Mouse (Mus musculus) liver, embryonic 16.5 days (tissue): ENCODE measurements around the gene Nxph3. TPM values are rescaled to one million over a fixed set of nuclear protein-coding genes. Genes with fewer than 3 reads are reported as not detected.

Source experiments
- ATAC-seq: fragments of 200-750 bp; cut with Nextera tagmentation; 2 replicates; pipeline ENCODE4 v1.8.0; 2017; ENCODE audit warnings: low read depth, mild to moderate bottlenecking, moderate number of reproducible peaks, moderate library complexity
- H3K27ac ChIP-seq: fragments of 300-500 bp; sonication (generic); 2 replicates; pipeline ENCODE4 v1.5.1; 2014; ENCODE audit warnings: mild to moderate bottlenecking, low read length
- H3K27me3 ChIP-seq: fragments of 300-500 bp; sonication (generic); 2 replicates; pipeline ENCODE4 v1.6.1; 2014; ENCODE audit warnings: low read depth, low read length, mixed read lengths; ENCODE audit not compliant: control insufficient read depth, insufficient read depth
- H3K36me3 ChIP-seq: fragments of 300-500 bp; sonication (generic); 2 replicates; pipeline ENCODE4 v1.6.1; 2014; ENCODE audit warnings: mild to moderate bottlenecking; ENCODE audit not compliant: control insufficient read depth, insufficient read depth
- H3K4me1 ChIP-seq: fragments of 300-500 bp; sonication (generic); 2 replicates; pipeline ENCODE4 v1.6.1; 2014; ENCODE audit warnings: low read depth, low read length, mixed read lengths; ENCODE audit not compliant: control insufficient read depth
- H3K4me2 ChIP-seq: fragments of 300-500 bp; sonication (generic); 2 replicates; pipeline ENCODE4 v1.6.1; 2014; ENCODE audit warnings: low read depth, low read length, mixed read lengths
- H3K4me3 ChIP-seq: fragments of 300-500 bp; sonication (generic); 2 replicates; pipeline ENCODE4 v1.5.1; 2014; ENCODE audit warnings: low read depth, mild to moderate bottlenecking, low read length
- H3K9ac ChIP-seq: fragments of 300-500 bp; sonication (generic); 2 replicates; pipeline ENCODE4 v1.6.1; 2014; ENCODE audit warnings: low read depth, low read length
- H3K9me3 ChIP-seq: fragments of 300-500 bp; sonication (generic); replicated peaks from 2 replicates; pipeline ENCODE4 v1.6.1; 2016; ENCODE audit warnings: low read length; ENCODE audit not compliant: control insufficient read depth
- WGBS: fragments of 180-500 bp; shearing (Covaris S2); extraction: QIAGEN DNeasy Blood & Tissue Kit; methylation state at CpG from one replicate; pipeline ENCODE4 v1.1.7; 2014; ENCODE audit not compliant: insufficient replicate concordance; 5-methylcytosine and 5-hydroxymethylcytosine counted together
- polyA plus RNA-seq: library from polyadenylated mRNA; unstranded; fragments of >200 nt; fragmentation: Nextera tagmentation; extraction: Ambion mirVana; gene quantifications from 2 replicates; pipeline ENCODE4 v1.2.1, GENCODE M21; 2015

The Nxph3 gene
- polyA plus RNA-seq, 1 experiment from 2014 or later = not detected

DNA sequence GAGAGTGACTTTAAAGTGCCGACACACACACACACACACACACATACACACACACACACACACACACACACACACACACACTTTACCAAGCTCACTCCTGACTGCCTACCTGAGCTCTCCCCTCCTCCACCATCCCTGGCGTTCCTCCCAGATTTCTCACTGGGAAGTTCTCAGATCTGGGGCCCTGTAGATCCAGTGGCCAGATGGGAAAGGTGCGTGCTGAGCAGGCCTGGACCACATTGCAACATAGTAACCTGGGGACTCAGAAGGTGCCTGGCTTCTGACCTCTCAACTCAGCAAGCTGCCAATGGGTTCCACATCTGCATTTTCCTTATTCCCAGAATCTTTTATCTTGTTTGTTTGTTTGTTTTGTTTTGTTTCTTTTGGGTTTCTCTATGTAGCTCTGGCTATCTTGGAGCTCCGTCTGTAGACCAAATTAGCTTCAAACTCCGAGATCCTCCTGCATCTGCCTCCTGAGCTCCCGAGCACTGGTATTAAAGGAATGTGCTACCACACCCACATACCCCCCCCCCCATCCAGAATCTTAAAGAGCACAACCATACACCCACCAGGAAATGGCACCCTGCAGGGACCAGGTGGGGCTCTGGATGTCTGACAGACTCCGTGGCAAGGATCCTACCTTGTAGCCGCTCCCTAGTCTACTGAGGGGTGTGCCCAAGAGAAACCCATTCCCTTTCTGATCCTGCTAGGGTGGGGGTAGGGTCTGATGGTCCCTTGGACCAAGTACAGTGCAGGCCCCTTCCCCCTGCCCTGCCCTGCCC, 30.4 kb upstream of the Nxph3 start:
- WGBS = 72% methylated on average over 8 of the region's 8 CpGs
- no peak overlapping the region for H3K27ac ChIP-seq
- no peak for ATAC-seq
- no peak overlapping the region for H3K9ac ChIP-seq
- no peak overlapping the region for H3K4me2 ChIP-seq
- H3K36me3 ChIP-seq = no peaks in the 10 kb centered on the region
- H3K9me3 ChIP-seq = no peaks in the 10 kb centered on the region
- no peaks in the 10 kb centered on the region; the same call in none of the 2 replicates for H3K27me3 ChIP-seq
- no peak overlapping the region for H3K4me3 ChIP-seq
- no peaks in the 10 kb centered on the region for H3K4me1 ChIP-seq

DNA sequence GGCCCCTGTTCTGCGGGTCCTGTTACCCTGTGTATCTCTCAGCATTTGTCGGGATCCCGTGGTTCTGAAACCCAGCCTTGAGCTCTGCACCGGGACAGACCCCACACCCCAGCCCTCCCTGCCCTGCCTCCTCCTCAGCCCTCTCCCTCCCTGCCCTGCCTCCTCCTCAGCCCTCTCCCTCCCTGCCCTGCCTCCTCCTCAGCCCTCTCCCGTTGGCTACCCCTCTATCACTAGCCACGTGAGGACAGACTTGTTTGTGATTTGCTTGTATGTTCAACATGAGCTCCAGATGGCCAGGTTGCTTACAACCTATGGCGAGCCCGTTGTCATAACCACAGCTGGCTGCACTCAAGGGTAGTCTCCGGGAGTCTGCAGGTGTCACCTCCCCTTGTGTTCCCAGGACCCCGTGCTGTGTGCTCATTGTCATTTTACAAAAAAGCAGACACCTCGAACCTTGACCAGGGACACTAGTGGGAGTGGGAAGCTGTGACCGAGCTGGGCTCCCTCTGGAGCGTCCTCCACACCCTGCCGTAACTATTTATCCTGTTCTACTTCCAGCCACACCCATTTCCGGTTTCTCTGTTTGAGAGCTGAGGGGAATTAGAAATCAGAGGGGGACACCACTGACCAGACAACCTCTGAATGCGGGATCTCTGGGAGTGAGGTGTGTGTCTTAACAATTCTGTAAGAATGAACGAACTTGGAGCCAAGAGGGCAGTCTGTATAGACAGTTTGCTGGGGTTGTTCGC, 26.4 kb upstream of the Nxph3 start:
- Histone ChIP-seq H3K4me1 (no peaks in the 10 kb centered on the region), H3K4me3 (no peak overlapping the region), H3K27me3 (no peaks in the 10 kb centered on the region; the same call in none of the 2 replicates), H3K4me2 (no peak overlapping the region), H3K36me3 (no peaks in the 10 kb centered on the region), H3K9me3 (no peaks in the 10 kb centered on the region), H3K27ac (no peak overlapping the region), H3K9ac (no peak overlapping the region)
- WGBS = 28% methylated on average over 18 of the region's 18 CpGs
- ATAC-seq = no peak

DNA sequence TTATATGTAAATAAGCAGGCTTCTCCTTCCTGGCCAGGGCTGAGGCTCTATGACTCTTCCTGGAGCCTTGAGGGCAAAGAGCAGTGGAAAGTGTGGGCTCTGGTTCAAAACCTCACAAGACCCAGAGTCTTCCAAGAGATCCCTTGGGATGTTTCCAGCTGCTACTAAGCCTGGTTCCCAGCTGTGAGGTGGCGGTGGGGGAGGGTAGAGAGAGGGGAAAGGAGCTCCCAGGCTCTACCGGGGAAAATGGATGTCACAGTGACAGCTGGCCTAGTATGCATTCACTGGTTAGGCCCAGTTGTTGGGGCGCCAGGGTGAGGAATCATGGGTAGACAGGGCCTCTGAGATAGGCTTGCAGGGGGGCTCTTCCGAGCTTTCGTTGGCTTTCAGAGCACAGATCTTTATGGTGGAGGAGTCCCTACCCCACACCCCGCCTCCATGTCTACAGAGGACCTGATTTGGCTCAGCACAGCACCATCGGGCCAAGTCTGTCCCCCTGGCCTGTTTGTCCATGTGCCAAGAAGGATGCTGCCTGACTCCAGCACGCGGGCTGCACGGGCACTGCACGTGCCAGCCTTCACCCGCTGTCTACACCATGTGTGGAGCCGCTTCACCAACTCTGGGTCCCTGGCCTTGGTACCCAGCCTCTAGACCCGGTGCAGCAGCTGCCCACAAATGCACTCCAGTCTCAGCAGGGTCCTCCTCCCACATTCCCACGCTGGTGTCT, 24.2 kb upstream of the Nxph3 start:
- Histone ChIP-seq H3K9ac (no peak overlapping the region), H3K27me3 (no peaks in the 10 kb centered on the region; the same call in none of the 2 replicates), H3K4me3 (no peak overlapping the region), H3K9me3 (no peaks in the 10 kb centered on the region), H3K4me2 (no peak overlapping the region), H3K4me1 (no peaks in the 10 kb centered on the region), H3K27ac (no peak overlapping the region), H3K36me3 (no peaks in the 10 kb centered on the region)
- ATAC-seq = no peak
- WGBS = 63% methylated on average over 15 of the region's 15 CpGs

DNA sequence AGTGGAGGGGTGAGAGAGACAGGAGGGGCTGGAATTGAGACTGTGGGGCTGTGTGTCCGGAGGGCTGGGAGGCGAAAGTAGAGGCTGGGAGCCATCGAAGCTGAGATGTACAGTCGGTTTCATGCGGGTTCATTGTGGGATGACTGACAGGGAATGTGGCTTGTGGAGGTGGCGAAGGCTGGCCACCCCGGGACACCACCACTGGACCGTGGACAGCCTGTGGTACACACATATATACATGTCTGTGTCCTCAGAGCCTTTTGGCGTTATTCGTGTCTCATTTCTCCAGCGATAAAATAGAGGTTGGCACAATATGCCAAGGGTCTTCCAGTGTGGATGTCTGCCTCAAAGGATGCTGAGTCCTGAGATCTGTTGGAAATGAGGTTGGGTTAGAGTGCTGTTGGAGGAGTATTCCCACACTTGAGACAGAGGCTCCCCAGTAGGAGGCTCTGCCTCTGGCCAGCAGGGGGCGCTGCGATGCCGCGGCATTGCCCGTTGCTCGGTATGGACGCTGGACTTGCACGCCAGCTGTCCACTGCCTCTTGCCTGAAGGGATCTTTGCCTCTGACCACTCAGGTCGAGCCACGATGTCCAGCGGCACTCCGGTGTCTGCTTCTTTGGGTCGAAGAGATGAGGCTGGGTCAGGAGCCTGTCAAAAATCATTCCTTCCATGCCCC, 19.3 kb upstream of the Nxph3 start:
- H3K4me1 ChIP-seq = no peaks in the 10 kb centered on the region
- no peak overlapping the region for H3K4me3 ChIP-seq
- no peaks in the 10 kb centered on the region for H3K27me3 ChIP-seq
- H3K27ac ChIP-seq = no peak overlapping the region
- WGBS = 19% methylated on average over 24 of the region's 24 CpGs
- no peaks in the 10 kb centered on the region for H3K9me3 ChIP-seq
- peak; percentile 41; the same call in 1 of the 2 replicates for ATAC-seq
- H3K4me2 ChIP-seq = no peak overlapping the region
- no peak overlapping the region for H3K9ac ChIP-seq
- H3K36me3 ChIP-seq = no peaks in the 10 kb centered on the region

DNA sequence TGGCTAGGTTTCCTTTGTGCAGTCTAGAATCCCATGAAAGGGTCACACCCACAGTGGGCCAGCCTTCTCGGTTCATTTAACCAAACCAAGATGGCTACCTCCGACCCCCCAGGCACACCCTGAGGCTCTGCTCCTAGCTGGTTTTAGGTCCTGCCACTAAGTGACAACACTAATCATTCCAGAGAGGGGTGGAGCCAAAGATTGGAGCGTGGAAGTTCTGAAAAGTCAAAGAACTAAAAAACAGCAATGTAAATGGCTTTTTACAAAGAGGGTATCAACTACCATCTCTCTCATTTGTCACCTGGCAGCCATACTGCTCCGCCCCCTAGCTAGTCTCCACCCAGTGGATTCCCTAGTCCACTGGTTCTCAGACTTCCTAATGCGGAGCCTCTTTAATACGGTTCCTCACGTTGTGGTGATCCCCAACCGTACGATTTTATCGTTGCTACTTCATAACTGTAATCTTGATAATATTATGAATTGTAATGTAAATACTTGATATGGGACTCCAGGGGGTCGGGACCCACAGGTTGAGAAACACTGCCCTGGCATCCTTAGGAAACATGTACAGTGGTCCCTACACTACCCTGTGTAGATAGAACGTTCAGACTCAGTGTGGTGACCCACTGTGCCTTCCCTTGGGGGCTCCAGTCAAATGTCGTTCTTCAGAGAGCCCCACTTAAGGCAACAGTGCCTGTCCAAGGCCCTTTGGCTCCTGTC, 18.1 kb upstream of the Nxph3 start:
- no peak for ATAC-seq
- no peaks in the 10 kb centered on the region for H3K9me3 ChIP-seq
- H3K36me3 ChIP-seq = no peaks in the 10 kb centered on the region
- no peaks in the 10 kb centered on the region for H3K27me3 ChIP-seq
- H3K4me1 ChIP-seq = no peaks in the 10 kb centered on the region
- 56% methylated on average over 13 of the region's 13 CpGs for WGBS
- H3K9ac ChIP-seq = no peak overlapping the region
- no peak overlapping the region for H3K4me3 ChIP-seq
- no peak overlapping the region for H3K4me2 ChIP-seq
- no peak overlapping the region for H3K27ac ChIP-seq

DNA sequence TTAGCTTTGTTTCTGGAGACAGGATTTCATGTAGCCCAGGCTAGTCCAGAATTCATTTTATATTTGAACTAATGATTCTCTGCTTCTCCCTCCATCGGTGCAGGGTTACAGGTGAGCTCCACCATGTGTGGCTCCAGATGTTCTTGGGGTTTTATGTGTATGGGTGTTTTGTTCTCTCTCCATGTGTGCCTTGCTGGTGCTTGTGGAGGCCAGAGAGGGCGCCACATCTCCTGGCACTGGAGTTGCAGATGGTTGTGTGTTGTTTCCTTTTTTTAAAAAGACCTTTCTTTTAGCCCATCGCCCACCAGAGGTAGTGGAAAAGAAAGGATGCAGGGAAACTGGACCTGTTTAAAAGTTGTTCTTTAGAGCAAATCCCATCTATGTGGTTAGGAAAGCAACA, 13.9 kb upstream of the Nxph3 start:
- Histone ChIP-seq H3K36me3 (no peaks in the 10 kb centered on the region), H3K4me2 (no peak overlapping the region), H3K27ac (no peak overlapping the region), H3K4me1 (no peaks in the 10 kb centered on the region), H3K27me3 (no peaks in the 10 kb centered on the region), H3K4me3 (no peak overlapping the region), H3K9ac (no peak overlapping the region), H3K9me3 (no peaks in the 10 kb centered on the region)
- no peak for ATAC-seq
- 58% methylated on average over 3 of the region's 3 CpGs for whole genome bisulfite sequencing

DNA sequence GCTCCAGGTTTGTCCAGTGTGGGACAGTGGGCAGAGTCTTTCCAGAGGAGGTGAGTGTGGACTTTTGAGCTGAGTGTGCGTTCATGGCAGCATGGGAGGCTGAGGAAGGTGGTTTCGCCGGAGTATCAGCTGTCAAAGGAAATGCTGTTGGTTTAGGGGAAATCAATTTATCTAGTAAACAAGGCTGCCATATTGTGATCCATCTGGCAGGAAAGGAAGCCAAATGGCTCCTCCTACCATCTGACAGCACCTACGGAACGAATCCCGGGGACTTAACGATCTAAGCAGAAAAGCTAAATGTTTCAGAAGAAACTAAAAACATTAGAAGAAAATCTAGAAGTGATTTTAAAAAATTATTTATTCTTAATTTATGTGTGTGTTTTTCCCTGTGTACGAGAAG, 12.9 kb upstream of the Nxph3 start:
- no peaks in the 10 kb centered on the region for H3K27me3 ChIP-seq
- no peak overlapping the region for H3K4me2 ChIP-seq
- no peaks in the 10 kb centered on the region for H3K4me1 ChIP-seq
- H3K9ac ChIP-seq = no peak overlapping the region
- no peak overlapping the region for H3K27ac ChIP-seq
- H3K9me3 ChIP-seq = no peaks in the 10 kb centered on the region
- 63% methylated on average over 8 of the region's 8 CpGs for WGBS
- no peak for ATAC-seq
- no peaks in the 10 kb centered on the region for H3K36me3 ChIP-seq
- no peak overlapping the region for H3K4me3 ChIP-seq

DNA sequence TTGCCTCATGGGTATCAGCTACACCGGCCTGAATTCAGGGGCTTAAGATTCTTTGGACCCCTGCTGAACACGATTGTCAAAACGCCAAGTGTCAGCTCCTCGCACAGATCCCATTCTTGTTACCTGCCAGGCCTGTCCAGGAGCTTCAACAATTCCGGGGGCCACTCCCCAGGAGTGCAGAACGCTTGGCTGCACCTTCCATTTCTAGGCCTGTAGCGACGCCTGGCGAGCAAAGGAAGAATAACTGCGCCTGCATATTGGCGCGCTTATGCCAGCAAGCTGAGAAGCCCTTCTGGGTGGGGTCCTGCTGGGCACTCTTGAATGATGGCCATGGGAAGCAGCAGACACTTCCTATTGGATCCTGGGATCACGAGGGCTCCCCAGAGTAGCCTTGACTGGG, 7.2 kb upstream of the Nxph3 start:
- ATAC-seq = 0 out of 2 replicates have a peak, but pooled peaks have one; percentile 32
- Histone ChIP-seq H3K27me3 (peaks cover 13% of the 10 kb centered on the region), H3K4me2 (peak overlapping the region; percentile 43), H3K36me3 (no peaks in the 10 kb centered on the region), H3K4me3 (0 out of 2 replicates have a peak overlapping the region, but pooled peaks have one; percentile 12), H3K4me1 (peaks cover 8% of the 10 kb centered on the region), H3K9ac (no peak overlapping the region), H3K27ac (no peak overlapping the region), H3K9me3 (no peaks in the 10 kb centered on the region)
- 2% methylated on average over 13 of the region's 13 CpGs for WGBS
